Mouse (Mus musculus) spleen, adult 2 months (tissue): ENCODE results near the gene Zwilch. TPM values are rescaled to one million over a fixed set of nuclear protein-coding genes. Genes with fewer than 3 reads are reported as not detected.

ENCODE experiments used
- DNase-seq, 2 experiments: peaks; one replicate each; pipeline versions ENCODE4 v3.0.0 to v3.0.0-alpha.2; 2012 to 2021; ENCODE audit warnings: low spot score in 2 of 2, low read depth in 1 of 2
- H3K27ac ChIP-seq: fragments of 200-500 bp; 2 replicates; pipeline ENCODE4 v1.5.1; 2012; ENCODE audit warnings: low read length, inconsistent platforms; ENCODE audit not compliant: insufficient read depth
- H3K27me3 ChIP-seq: fragments of 200-500 bp; 2 replicates; pipeline ENCODE4 v1.6.1; 2012; ENCODE audit warnings: mild to moderate bottlenecking, moderate library complexity, low read length, inconsistent platforms; ENCODE audit not compliant: control insufficient read depth, insufficient read depth
- H3K36me3 ChIP-seq: fragments of 200-500 bp; 2 replicates; pipeline ENCODE4 v1.6.1; 2012; ENCODE audit warnings: mild to moderate bottlenecking, low read length, inconsistent platforms; ENCODE audit not compliant: control insufficient read depth, insufficient read depth
- H3K4me1 ChIP-seq: fragments of 200-500 bp; 2 replicates; pipeline ENCODE4 v1.6.1; 2011; ENCODE audit warnings: inconsistent platforms; ENCODE audit not compliant: control insufficient read depth, insufficient read depth, insufficient read length
- H3K4me3 ChIP-seq: fragments of 200-500 bp; 2 replicates; pipeline ENCODE4 v1.5.1; 2011; ENCODE audit warnings: mild to moderate bottlenecking, inconsistent platforms; ENCODE audit not compliant: insufficient read depth, insufficient read length; ENCODE audit errors: extremely low read depth
- CTCF ChIP-seq: fragments of 200-500 bp; IDR thresholded peaks from 2 replicates; pipeline ENCODE4 v1.5.1; 2011; ENCODE audit warnings: mild to moderate bottlenecking, inconsistent platforms; ENCODE audit not compliant: insufficient read depth, insufficient read length, insufficient replicate concordance; ENCODE audit errors: extremely low read depth
- POLR2A ChIP-seq: fragments of 200-500 bp; IDR thresholded peaks from 2 replicates; pipeline ENCODE4 v1.6.1; 2011; ENCODE audit warnings: low read depth, low read length, inconsistent platforms
- WGBS: fragments of 180-500 bp; shearing (Covaris S2); methylation state at CpG from one replicate; pipeline ENCODE4 v1.1.7; 2018; 5-methylcytosine and 5-hydroxymethylcytosine counted together
- polyA plus RNA-seq: library from polyadenylated mRNA; depleted of rRNA; stranded (reverse); fragments of >200 nt; gene quantifications from 2 replicates; pipeline ENCODE4 v1.2.3, GENCODE M21; 2012

Gene Zwilch
- polyA plus RNA-seq, 1 experiment, result 1.1 TPM

GRCm38 (mm10) chr9:64178974-64179646 lies 6.2 kb upstream of the Zwilch start, which contains the start of gene Snapc5:
Gene Snapc5, plus strand, starts transcription at chr9:64179274.
- TF ChIP-seq POLR2A, result peak; percentile 74
- peak; percentile 23; the same call in 1 of the 2 replicates for TF ChIP-seq CTCF
- no peaks in the 10 kb centered on the region for H3K27me3 ChIP-seq
- peak within 1 kb of the TSS; percentile 87 for H3K4me3 ChIP-seq
- H3K36me3 ChIP-seq, result peaks cover 36% of the 10 kb centered on the region
- DNase-seq, result peak; percentile 85 to 89
- H3K4me1 ChIP-seq, result no peaks in the 10 kb centered on the region
- peak within 1 kb of the TSS; percentile 89 for H3K27ac ChIP-seq
- WGBS, result under 1% methylated on average over 35 of the region's 35 CpGs

GRCm38 (mm10) chr9:64178610-64178973 lies 5.7 kb upstream of the Zwilch start:
- TF ChIP-seq POLR2A (no peak), CTCF (no peak)
- WGBS, result 61% methylated on average over 3 of the region's 3 CpGs
- Histone ChIP-seq H3K27me3 (no peaks in the 10 kb centered on the region), H3K4me1 (no peaks in the 10 kb centered on the region), H3K27ac (no peak overlapping the region), H3K36me3 (peaks cover 36% of the 10 kb centered on the region), H3K4me3 (no peak overlapping the region)
- no peak for DNase-seq

GRCm38 (mm10) chr9:64175378-64175777 lies 2.5 kb upstream of the Zwilch start:
- Histone ChIP-seq H3K4me1 (peaks cover 3% of the 10 kb centered on the region; the same call in 1 of the 2 replicates), H3K36me3 (peaks cover 27% of the 10 kb centered on the region), H3K27ac (no peak overlapping the region), H3K27me3 (no peaks in the 10 kb centered on the region), H3K4me3 (no peak overlapping the region)
- no peak for TF ChIP-seq CTCF
- no peak for TF ChIP-seq POLR2A
- DNase-seq, result no peak
- WGBS, result 92% methylated on average over 11 of the region's 11 CpGs

GRCm38 (mm10) chr9:64174766-64175165 lies 1.9 kb upstream of the Zwilch start:
- H3K27me3 ChIP-seq, result no peaks in the 10 kb centered on the region
- 71% methylated on average over 8 of the region's 8 CpGs for WGBS
- TF ChIP-seq POLR2A (no peak), CTCF (no peak)
- H3K27ac ChIP-seq, result no peak overlapping the region
- H3K36me3 ChIP-seq, result peaks cover 27% of the 10 kb centered on the region
- peaks cover 3% of the 10 kb centered on the region; the same call in 1 of the 2 replicates for H3K4me1 ChIP-seq
- H3K4me3 ChIP-seq, result no peak overlapping the region
- DNase-seq, result no peak

- Histone ChIP-seq H3K36me3 (peaks cover 27% of the 10 kb centered on the region), H3K4me3 (no peak overlapping the region; the same call in 1 of the 2 replicates), H3K4me1 (peaks cover 3% of the 10 kb centered on the region; the same call in 1 of the 2 replicates), H3K27ac (no peak overlapping the region), H3K27me3 (no peaks in the 10 kb centered on the region)
- DNase-seq, result no peak
- TF ChIP-seq CTCF (no peak), POLR2A (no peak)
Measured at GRCm38 (mm10) chr9:64174341-64174740, 1.4 kb upstream of the Zwilch start.

- Histone ChIP-seq H3K36me3 (peaks cover 27% of the 10 kb centered on the region), H3K27me3 (no peaks in the 10 kb centered on the region), H3K4me1 (peaks cover 3% of the 10 kb centered on the region; the same call in 1 of the 2 replicates), H3K4me3 (peak overlapping the region; percentile 99), H3K27ac (peak overlapping the region; percentile 59)
- DNase-seq, result no peak
- WGBS, result under 1% methylated on average over 16 of the region's 16 CpGs
- TF ChIP-seq POLR2A (no peak), CTCF (no peak)
Measured at GRCm38 (mm10) chr9:64173666-64174220, 839 bp upstream of the Zwilch start.
